Mouse (Mus musculus) fibroblast of lung, adult 2 months (primary cell): ENCODE results near the gene Oas1a.
"Not testable (repeated sequence)": the region's sequence is repeated elsewhere in the genome, so short reads cannot be mapped to it uniquely, and the experiment has no call there.

Experiments used
- DNase-seq: peaks from one replicate; pipeline ENCODE4 v3.0.0-alpha.2; 2011; ENCODE audit warnings: low read depth

Gene Oas1a

GRCm38 (mm10) chr5:120906791-120907733, at the start of gene Oas1a:
Gene Oas1a (minus strand): TSS chr5:120907521.
- not testable (repeated sequence) for DNase-seq

DNA sequence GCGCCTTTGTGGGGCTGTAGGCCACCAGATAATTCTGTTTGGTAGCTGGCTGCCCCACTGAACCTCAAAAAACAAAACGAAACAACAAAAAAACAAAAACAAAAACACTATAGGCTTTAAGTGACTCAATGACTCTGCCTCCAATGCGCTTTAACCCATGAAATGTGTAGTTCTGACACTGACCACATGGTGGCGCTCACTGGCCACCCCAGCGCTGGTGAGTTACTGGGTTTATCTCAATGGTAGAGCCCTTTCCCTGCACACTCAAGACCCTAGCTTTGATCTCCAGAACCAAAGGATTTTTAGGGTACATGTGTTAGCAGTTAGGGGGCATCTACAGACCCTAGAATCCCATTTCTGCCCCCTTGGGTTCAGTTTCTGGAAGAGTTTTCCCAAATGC, 46.7 kb upstream of the Oas1a start:
- DNase-seq = no peak

GRCm38 (mm10) chr5:120952242-120952770, 45.0 kb upstream of the Oas1a start:
- DNase-seq = peak; percentile 9

- no peak for DNase-seq
Measured at GRCm38 (mm10) chr5:120942076-120942475, 34.8 kb upstream of the Oas1a start.

DNA sequence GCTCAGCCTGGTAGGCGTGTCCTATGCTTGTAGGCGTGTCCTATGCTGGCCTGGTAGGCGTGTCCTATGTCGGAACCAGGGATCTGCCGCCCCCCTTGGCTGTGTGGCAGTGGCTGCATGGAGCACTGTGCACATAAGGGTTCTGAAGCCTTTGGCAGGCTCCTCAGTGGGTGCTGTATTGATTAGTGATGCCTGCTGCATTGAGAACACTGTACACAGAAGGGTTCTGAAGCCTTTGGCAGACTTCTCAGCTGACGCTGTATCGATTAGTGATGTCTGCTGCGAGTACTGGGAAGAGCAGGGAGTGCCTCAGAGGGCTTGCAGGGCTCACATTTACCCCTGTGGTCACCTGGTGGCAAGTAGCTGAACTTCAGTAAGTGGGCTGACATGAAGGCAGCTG, 31.3 kb upstream of the Oas1a start:
- no peak for DNase-seq

DNA sequence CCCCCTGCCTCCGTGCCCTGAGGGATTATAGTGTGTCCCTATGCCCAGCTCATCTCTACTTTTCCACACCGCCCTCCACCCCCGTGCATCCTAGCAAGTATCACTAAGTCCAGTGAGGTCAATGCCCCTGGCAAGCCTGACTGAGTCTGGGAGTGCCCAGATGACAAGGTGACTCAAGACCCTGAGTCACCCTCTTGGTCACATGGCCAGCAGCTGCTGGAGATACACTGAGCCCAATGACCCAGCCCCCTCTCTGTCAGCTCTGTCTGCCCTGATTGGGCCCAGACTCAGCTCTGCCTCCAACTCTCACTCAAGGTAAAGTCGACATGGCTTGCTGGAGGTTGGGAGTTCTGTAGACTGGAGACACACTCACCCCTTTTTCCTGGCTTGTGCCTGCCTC, 30.5 kb upstream of the Oas1a start:
- DNase-seq = peak; percentile 4

- DNase-seq = no peak
Measured at GRCm38 (mm10) chr5:120933966-120934365, 26.6 kb upstream of the Oas1a start.

GRCm38 (mm10) chr5:120927036-120927435, 19.7 kb upstream of the Oas1a start:
- no peak for DNase-seq

DNA sequence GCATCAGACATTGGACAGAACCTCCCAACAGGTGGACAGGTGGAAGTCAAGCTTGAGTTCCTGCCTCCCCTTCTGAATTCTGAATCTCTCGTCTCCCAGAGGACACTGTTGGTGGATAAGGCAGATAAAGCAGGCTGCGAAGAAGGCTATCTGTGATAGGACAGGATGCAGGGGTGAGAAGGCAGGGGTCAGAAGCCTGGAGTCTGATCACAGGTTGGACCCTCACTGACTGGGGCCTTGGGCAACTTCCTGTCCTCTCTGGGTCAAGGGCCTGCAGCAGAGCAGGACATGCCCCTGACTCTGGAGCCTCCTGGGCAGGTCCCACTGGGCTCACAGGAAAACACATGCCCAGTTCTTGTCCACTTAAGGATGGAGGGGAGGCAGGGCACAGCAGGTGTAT, 19.0 kb upstream of the Oas1a start:
- not testable (repeated sequence) for DNase-seq

GRCm38 (mm10) chr5:120924520-120924919, 17.2 kb upstream of the Oas1a start:
- DNase-seq = not testable (repeated sequence)

DNA sequence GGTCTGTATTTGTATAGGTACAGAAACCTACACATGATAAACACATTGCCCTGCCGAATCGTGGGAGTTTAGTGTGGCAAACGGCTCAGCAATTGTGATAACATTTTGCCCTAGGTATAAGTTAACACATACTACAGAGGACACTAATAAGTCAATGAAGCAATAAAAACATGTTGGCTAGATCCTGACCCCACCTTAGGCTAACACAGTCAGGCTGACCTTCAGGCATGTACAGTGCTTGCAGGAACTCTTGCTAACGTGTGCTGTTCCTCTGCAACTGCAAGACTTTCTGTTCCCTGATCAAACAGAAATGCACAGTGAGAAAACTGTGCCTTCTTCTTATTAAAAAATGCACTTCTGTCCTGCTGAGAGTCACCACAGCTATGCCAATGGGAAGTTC, 16.6 kb upstream of the Oas1a start:
- no peak for DNase-seq

- DNase-seq = no peak
Measured at GRCm38 (mm10) chr5:120920296-120920695, 13.0 kb upstream of the Oas1a start.

DNA sequence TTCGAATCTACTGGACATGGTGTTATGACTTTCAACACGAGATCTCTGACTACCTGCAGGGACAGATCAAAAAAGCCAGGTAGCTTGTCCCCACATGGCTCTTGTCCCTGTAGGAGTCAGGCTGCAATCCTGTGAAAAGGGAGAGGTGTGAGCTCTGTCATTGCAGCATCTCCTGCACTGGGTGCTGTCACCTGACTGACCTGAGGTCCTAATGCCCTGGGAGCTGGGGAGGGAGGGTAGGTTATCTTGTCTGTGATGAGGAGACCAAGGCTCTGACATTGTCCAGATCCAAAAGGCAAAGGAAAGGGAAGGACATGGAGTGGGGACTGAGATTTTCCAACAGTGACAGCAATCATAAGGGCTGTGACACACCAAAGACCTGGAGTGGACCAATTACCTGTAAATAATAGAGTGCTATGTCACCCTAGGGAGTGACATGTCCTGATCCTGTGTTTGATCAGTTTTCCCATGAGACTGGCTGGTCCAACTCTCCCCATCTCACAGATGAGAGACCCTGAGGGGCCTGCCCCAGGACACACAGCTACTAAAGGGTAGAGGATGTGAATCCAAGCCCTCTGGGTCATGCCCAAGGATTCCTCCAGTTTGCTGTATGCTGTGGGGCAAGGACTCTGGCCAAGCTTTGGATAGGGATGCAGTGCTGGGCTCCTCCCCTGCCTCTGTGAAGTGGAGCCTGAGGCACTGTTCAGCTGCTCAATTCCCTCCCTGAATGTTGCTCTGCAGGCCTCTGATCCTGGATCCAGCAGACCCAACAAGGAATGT, 12.0 kb upstream of the Oas1a start:
- not testable (repeated sequence) for DNase-seq

GRCm38 (mm10) chr5:120914204-120914603, 6.9 kb upstream of the Oas1a start, which contains the start of gene Oas1d:
Gene Oas1d (plus strand): TSS chr5:120914536.
- DNase-seq = not testable (repeated sequence)

DNA sequence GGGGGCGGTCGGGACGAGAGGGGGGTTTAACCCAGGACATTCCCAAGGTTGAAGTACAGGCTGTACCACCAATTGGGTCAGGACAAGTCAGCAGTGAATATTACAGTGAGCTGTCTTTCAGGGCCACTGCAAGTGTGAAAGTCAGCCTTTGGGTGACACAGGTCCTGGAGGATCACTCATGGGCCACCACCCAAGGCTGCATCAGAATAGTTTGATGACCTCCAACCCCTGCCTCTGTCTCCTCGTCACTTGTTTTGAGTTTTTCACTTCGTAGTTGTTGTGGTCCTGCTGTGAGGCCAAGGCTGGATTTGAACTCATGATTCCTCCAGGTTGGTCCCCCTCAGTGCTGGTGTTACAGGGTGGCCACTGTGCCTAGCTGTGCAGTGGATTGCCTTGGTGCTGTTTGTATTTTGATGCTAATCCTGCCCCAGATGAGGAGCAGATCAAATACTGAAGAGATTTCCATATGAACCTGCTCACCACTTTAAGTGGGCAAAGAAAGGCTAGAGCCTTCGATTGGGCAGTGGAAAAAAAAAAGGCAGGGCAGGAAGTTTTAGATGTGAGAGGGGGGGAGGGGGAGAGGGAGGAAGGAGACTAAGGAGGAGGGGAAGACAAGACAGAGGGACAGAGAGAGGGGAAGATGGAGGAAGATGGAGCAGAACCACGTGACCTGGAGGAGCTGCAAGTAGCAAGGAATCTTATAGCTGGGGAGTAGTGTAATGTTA, 1.0 kb upstream of the Oas1a start:
- no peak for DNase-seq

- DNase-seq = no peak
Measured at GRCm38 (mm10) chr5:120902056-120902455, 5.3 kb downstream of the Oas1a start.

DNA sequence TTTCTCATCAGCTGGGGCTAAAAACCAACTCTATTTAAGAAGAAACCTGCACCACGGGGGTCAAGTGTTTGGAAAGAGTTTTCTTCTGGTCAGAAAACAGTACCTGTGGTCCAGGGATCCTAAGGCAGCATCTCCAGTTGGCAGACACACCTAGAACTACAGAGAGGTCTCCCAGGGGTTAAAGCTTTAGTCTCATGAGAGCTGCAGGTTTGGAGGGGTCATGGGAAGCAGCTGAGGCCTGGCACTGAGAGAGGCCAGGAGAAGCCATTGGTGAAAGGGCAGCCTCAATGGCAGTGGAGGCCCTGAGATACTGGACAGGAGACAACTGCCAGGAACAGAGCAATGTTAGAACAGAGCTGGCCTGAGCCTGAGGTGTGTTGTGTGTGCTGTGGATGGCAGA, 6.7 kb downstream of the Oas1a start:
- DNase-seq = no peak

GRCm38 (mm10) chr5:120898726-120899125, 8.6 kb downstream of the Oas1a start:
- no peak for DNase-seq

GRCm38 (mm10) chr5:120898307-120898706, 9.0 kb downstream of the Oas1a start:
- DNase-seq = no peak

- DNase-seq = no peak
Measured at GRCm38 (mm10) chr5:120895231-120895900, 12.0 kb downstream of the Oas1a start.

DNA sequence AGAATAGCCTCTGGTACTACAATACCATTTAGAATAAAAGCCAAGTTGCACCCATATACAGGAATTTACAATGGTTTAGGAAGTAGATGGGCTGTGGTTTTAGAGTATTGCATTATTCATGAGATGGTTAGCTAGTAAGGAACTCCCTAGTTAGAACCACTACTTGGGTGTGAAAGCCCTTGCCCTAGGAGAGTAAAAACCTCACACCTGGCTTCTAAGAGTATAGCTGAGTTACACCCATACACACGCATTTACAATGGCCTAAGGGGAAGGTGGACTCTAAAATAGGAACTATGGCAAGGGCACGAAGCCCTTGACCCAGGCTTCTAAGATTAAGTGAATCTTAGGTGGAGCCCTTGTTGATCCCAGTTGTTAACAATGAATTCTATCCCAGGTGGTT, 12.6 kb downstream of the Oas1a start:
- DNase-seq = not testable (repeated sequence)
